Mouse (Mus musculus) neutrophil, adult 5-6 weeks (primary cell): ENCODE measurements around the gene P2rx6. TPM values are rescaled to one million over a fixed set of nuclear protein-coding genes. Genes with fewer than 3 reads are reported as not detected.

Source experiments
- ATAC-seq: fragments of 151-379, 151-347 bp; 2 replicates; pipeline ENCODE4 v1.8.0; 2017; ENCODE audit warnings: mild to moderate bottlenecking, moderate TSS enrichment; ENCODE audit not compliant: insufficient number of reproducible peaks, poor library complexity, low FRiP score, severe bottlenecking; ENCODE audit errors: extremely low read depth
- total RNA-seq: library from RNA; stranded (forward); fragments of 200-1000 nt; gene quantifications from 2 replicates; pipeline ENCODE4 v1.2.3, GENCODE M21; 2017

Gene P2rx6
- total RNA-seq, 1 experiment from 2014 or later = not detected

GRCm38 (mm10) chr16:17619198-17620105, 57.8 kb downstream of the P2rx6 start, which contains the start of gene Smpd4:
TSS of gene Smpd4 (plus strand) at chr16:17619354.
- ATAC-seq = peak; percentile 68

- ATAC-seq = no peak
Measured at GRCm38 (mm10) chr16:17621936-17622335, 60.3 kb downstream of the P2rx6 start.

GRCm38 (mm10) chr16:17625488-17626268, 64.0 kb downstream of the P2rx6 start:
- ATAC-seq = no peak

- no peak for ATAC-seq
Measured at GRCm38 (mm10) chr16:17626269-17626555, 64.5 kb downstream of the P2rx6 start.

Other genes starting within 250 kb of the P2rx6 start
- 0.35 TPM in 1 of 2 replicates, not detected in the other for gene Serpind1, start 230.5 kb upstream of the P2rx6 start, total RNA-seq
- 67.6 and 74.8 TPM in 2 replicates for gene Snap29, start 155.9 kb upstream of the P2rx6 start, total RNA-seq
- 68.1 and 93.9 TPM in 2 replicates for gene Pi4ka, start 155.6 kb upstream of the P2rx6 start, total RNA-seq
- 36.1 and 39.7 TPM in 2 replicates for gene Crkl, start 109.9 kb upstream of the P2rx6 start, total RNA-seq
- gene Aifm3, start 72.3 kb upstream of the P2rx6 start, total RNA-seq = 0.37 TPM in 1 of 2 replicates, not detected in the other
- 33.9 and 42.1 TPM in 2 replicates for gene Lztr1, start 53.2 kb upstream of the P2rx6 start, total RNA-seq
- gene Thap7, start 30.7 kb upstream of the P2rx6 start, total RNA-seq = 32.9 and 34.0 TPM in 2 replicates
- gene Lrrc74b, start 638 bp upstream of the P2rx6 start, total RNA-seq = not detected in 2 replicates
- 0.35 TPM in 1 of 2 replicates, not detected in the other for gene Slc7a4, start 21.3 kb downstream of the P2rx6 start, total RNA-seq
- 11.6 and 12.8 TPM in 2 replicates for gene Smpd4, start 57.5 kb downstream of the P2rx6 start, total RNA-seq
- not detected in 2 replicates for gene Ccdc74a, start 84.6 kb downstream of the P2rx6 start, total RNA-seq
- gene Med15, start 171.0 kb downstream of the P2rx6 start, total RNA-seq = 55.6 and 63.1 TPM in 2 replicates
- gene Klhl22, start 197.7 kb downstream of the P2rx6 start, total RNA-seq = 8.6 and 10.5 TPM in 2 replicates
- not detected in 2 replicates for gene Scarf2, start 235.4 kb downstream of the P2rx6 start, total RNA-seq